Mouse (Mus musculus) lung, postnatal 14 days (tissue): ENCODE data around the gene Gm17190.
"Not testable (repeated sequence)": the region's sequence is repeated elsewhere in the genome, so short reads cannot be mapped to it uniquely, and the experiment has no call there.

Experiments
- DNase-seq: peaks from one replicate; pipeline ENCODE4 v3.0.0; 2021

The Gm17190 gene

DNA sequence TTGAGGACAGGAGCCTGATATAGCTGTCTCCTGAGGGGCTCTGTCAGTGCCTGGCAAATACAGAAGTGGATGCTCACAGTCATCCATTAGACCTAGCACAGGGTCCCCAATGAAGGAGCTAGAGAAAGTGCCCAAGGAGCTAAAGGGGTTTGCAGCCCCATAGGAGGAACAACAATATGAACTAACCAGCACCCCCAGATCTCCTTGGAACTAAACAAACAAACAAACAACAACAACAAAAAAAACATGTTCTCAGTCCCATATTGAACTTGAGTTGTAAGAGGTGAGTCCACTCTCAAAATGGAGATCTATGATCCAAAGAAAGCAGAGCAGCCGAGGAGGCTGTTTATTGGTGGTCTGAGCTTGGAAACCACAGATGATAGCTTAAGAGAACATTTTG, at the start of gene Gm17190:
Gene Gm17190, plus strand, starts transcription at position 301 of the 400 bp plus-strand sequence.
- DNase-seq, result not testable (repeated sequence)

DNA sequence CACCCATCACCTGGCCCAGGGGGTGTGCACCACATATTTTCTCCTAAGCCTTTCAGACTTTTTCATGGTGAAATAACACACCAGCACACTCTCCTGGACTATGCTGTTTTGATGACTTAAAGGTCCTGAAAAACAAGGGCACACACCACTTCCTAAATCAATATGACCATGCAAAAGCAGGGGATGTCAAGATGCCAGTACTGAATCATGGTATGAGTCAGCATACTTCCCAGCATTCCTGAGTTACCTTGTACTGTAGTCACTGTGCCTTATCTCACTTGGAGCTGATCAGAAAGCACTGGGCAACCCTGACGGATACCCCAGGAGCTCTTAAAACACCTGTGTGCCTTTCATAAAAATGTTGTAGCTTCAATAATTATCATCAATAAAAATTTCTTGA, 42.3 kb upstream of the Gm17190 start:
- DNase-seq, result no peak

DNA sequence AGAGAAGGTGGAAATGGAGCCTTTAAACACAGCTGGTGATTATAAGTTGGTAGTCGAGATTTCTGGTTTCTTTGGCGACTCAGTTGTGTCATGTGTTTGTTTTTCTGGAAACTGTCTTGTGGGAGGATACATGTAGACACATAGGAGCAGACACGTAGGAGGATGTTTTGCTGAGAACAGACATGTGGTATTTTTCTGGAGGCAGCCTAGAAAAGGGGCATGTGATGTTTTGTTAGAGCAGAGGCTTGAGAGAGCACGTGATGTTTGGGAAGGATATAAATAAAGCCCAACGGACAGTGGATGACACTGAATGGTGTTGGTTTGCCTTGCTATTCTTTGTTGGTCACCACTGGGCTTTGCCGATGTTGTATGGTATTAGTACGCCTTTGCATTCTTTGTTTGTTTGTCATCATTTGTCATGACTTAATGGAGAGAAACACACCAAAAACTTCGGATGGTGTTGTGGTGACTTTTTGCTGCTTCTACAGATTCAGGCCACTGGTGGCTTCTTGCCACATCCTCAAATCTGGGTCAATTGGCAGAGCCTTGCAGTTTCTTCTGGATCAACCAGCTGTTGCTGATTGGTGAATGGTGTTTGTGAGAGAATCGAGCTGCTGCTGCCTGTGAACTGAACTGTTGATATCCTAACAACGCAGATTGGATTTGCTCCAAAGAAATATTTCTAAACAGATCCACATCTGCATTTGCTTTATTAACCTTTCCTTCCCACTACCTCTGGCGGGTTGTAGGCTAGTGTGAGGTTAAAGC, 41.4 kb upstream of the Gm17190 start:
- peak; percentile 15 for DNase-seq

DNA sequence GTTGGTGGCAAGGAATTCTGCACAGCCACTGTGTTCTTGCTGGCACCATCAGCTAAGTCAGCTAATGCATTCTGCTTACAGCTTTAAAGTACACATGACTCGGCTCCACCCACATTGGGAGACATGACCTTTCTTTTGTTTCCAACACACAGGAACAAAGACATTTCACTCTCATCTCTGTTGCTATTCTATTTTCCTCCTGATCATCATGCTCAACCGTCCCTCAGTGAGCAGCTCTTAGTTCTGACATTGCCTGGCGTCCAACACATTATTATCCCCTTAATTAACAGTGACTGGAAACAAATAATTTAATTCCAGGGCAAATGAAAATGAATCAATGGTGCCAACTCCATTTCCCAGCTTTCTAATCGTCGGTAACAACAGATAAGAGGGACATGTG, 36.5 kb upstream of the Gm17190 start:
- DNase-seq, result no peak

DNA sequence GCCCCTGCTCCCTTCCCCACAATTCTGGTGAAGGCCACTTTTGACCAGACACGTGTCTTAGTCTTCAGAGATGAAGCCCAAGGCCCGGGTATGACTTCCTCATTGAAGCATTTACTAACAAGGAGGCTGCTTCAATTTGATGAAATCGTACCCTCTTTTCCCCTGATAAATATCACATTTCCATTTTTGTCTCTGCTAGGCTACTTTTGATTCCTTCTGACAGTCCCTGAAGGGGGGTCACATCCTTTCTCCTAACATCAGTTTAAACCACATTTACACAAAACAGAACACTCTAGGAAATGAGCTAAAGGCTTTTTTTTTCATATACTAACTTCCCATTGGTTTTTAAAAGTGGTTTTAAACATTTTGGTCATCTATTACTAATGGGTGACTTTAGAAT, 29.1 kb upstream of the Gm17190 start:
- no peak for DNase-seq

DNA sequence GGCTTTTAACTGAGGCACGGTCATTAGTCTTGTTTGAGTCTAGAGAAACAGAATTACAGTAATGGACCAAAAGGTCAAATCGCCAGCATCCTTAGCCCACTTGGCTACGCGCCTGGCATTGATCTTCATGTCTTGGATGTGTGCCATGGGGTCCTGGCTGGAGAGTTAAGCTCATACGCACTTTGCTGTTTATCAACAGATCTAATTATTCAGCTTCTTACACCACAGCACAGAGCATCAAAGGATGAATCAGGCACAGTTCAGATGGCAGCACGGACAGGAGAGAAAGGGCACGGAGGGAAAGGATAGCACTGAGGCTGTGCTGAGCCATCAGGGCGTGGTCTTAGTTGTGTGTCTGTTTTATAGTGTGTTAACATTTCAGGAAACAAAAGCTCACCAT, 8.3 kb upstream of the Gm17190 start:
- DNase-seq, result no peak

DNA sequence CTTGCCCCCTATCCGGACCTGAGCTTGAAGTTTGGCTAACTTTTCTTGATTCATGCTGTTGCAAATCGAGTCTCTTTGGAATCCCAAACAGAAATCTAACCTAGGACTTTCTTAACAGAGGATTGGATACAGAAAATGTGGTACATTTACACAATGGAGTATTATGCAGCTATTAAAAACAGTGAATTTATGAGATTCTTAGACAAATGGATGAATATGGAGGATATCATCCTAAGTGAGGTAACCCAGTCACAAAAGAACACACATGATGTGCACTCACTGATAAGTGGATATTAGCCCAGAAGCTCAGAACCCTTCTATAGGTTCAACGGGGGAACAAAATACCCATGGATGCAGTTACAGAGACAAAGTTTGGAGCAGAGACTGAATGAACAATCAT, 578 bp upstream of the Gm17190 start, which contains the start of gene Gm20075:
Gene Gm20075, minus strand, starts transcription at position 101 of the 400 bp plus-strand sequence.
- DNase-seq, result not testable (repeated sequence)

DNA sequence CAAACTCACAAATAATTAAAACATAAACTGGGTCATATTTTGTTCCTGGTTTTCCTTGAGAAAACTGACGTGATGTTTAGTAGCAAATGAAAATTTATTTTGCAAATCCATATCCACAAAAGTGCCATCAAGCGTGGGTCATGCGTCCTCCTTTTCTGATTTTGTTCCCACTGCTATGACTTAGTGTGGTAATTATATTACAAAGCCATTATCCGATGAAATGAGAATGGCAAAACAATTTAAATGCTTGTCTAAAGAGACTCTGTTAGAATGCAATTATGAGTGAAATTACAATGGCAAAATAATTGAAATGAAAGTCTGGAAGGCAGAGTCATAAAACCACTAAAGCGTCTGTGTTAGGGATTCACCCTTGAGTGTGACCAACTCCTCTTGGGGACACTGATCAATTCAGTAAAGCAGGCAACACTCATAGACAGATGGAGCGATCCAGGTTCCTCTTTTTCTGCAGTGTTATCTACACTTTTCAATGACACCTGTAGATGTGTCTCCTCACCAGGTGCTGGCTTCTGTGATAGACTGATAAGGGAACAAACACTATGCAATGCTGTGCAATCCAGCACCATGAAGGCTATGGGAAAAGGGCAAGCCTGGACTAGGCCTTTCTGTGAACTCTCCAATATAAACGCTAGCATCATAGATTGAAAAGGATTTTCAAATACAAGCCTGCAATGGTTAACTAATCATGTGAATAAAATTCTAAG, 3.9 kb downstream of the Gm17190 start:
- DNase-seq, result no peak

DNA sequence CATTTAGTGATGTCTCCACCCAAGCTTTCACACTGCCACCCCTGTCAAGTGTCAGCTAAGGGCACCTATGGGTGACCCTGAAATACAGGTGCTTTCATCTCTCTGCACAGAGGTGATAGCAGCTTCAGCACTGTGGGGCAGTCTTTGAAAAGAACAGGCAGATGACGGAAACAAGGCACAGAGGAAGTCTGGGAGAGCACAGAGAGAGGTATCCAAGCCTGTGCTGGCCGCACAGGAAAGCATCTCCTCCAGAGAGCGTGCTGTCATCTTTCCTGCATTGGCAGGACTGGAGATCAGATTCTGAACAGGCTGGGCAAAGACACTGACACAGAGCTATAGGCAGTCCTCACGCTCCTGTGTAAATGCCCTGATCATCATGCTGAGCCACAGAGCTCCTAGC, 9.1 kb downstream of the Gm17190 start:
- no peak for DNase-seq

DNA sequence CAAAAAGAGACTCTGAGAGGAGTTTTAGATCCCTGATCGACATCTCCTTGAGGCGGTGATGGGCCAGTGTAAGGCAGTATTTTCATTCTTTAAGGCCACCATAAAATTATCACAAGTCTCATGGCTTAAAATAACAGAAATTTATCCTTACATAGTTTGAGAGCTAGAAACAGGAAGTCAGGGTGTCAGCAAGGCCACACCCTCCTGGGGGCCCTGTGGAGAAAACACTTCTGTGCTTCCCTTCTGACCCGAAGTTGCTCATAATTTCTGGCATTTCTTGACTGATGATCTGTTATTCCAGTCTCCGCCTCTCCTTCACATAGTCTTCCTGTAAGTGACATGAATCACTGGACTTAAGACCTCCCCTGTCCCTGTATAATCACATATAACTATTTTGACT, 24.5 kb downstream of the Gm17190 start:
- DNase-seq, result no peak

DNA sequence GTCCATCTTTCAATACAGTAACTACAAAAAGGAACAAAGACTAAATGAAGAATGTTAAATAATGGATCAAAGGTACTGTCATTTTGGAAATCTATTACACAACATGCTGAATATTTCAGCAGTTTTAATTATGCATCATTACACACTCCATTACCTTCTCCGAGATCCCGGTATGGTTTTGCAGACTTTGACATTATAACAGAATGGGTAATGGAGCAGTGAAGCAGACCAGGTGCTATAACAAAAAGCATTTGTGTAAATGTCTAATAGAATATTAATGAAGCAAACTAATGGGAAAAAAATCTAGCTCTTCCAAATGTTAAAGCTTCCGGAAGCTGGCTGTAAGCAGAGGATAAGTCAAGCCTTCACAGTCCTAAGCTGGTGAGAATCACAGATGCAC, 28.9 kb downstream of the Gm17190 start:
- DNase-seq, result no peak

DNA sequence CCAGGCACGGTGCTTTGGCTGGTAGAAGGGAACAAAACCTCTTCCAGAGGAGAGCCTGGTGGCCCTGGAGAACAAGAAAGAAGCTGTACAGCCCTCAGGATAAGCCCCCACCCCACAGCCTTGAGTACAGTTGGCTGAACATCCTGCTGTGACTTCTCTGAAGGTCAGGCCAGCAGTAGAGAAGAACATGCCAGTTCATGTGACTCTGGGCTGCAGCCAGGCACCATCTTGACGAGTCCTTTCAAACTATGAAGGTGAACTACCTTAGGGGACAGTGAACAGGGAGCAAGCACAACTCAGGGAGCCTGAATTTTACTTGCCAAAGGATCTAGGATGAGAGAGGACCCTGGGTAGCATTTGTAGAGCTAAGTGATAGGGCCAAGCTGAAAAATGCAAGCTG, 30.9 kb downstream of the Gm17190 start:
- DNase-seq, result no peak

DNA sequence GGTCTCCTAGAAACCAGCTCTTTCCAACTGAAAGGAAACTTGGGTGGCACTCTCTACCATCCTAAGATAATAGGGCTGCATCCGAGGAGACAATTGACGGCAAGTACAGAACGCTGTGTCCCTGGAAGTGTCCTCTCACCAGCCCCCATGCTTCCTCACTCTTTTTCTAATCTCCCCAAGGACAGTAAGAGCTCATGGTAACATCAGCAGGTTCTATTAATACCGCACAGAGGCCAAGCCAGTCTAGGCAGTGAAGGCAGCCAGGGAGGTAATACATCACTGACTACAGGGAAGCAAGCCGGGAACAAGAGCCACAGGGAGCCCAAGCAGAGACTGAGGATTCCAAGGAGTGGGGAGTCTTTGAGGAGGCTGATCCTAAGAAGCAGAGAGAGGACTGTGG, 43.2 kb downstream of the Gm17190 start:
- no peak for DNase-seq

DNA sequence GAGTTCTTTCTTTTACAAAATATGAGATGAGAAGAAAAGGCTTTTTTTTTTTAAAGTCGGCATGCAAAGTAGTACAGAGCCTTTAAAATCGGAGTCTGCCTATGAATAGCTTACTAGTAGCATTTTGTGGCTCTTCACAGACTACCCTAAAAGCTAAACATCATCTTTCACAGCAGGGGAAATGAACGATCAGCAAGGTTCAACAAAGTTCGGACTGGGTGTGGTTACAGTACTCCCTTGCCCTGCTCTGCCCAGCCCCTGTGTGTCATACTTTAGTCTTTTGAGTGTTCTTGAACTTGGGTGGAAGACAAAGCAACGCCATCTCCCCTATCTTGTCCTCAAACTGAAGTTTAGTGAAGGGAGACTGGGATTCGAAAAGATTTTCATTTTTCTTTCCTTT, 44.8 kb downstream of the Gm17190 start:
- no peak for DNase-seq

DNA sequence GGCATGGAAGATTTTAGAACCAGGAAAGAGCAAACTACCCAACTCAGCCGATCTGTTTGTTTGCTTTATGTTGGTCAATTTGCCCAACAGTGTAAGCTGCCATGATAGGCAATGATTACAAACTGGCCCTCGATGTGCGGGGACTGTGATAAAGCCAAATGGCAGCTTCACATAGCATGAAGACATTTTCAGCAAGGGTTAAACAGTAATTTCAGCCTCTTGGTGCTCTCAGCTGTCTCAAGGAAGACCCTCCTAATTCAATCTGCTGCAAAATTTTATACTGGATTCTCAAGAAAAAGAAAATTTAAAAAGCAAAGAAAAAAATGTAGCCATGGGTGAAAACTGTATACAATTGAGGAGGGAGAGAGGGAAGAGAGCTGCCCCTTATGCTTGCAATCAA, 47.2 kb downstream of the Gm17190 start:
- no peak for DNase-seq

DNA sequence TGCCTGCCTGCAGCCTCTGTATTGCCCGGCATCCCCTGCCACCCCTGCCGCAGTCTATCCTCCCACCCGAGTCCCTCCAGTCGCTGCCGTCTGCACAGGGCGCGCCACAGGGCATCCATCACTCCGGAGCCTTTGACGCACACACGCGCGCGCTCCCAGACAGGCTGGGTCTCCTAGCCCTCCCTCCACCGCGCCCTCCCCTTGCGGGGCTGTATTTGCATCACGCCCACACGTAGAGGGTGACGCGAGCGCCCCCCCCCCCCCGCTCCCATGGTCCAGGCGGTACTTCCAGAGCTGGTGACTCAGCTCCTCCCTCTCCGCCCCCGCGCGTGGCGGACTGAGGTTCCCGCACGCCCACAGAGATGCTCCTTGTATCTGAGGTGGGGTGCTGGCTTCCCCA, 49.2 kb downstream of the Gm17190 start:
- no peak for DNase-seq

DNA sequence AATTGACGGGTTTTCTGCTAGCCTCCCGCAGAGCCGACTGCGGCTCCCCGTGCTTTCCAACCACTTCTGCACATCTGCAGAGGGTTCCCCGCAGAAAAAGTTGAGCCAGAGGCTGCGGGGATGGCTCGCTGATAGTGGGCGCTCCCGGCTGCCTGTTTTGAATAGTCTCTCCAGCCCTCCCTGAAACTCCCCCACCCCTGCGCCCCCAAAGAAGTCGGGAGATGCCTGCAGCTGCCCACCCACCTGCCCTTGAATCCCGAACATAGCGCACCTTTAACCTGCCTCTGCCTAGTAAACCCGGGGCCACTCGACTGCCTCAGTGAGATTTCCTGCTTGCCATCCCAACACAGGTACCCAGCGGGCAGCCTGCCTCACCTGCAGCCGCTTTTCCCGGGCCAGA, 50.1 kb downstream of the Gm17190 start:
- DNase-seq, result no peak

DNA sequence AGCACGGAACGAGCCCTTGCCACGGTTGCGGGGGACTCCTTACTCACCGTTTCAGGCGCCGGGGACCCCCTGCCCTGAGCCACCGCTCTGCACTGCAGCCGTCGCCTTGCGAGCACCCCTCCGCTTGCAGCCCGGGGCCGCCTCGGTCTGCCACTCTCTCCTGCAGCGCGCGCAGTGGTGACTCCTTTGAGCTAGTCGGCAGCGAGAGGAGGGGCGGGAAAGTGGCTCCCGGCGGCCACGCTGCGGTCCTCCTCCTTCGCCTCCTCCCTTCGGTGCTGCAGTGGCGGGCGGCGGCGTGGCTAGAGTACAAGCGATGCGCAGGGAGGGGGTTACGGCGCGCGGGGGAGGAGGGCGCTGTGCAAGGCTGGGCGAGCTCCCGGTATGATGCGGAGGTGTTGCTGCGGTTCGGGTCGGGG, 50.6 kb downstream of the Gm17190 start, which contains the start of gene Sv2c:
Gene Sv2c, minus strand, starts transcription at position 177 of the 416 bp plus-strand sequence.
- DNase-seq, result no peak
